Mouse (Mus musculus) right cerebral cortex, adult 2 months (tissue): ENCODE results near the gene Trip4.

Experiments used
- DNase-seq, 2 experiments: peaks; one replicate each; pipeline ENCODE4 v3.0.0; 2021 to 2022; ENCODE audit warnings: low spot score in 2 of 2

Gene Trip4

GRCm38 (mm10) chr9:65908394-65909300 is at the start of gene Trip4, which contains the start of gene Csnk1g1:
TSS of gene Trip4 (minus strand) at chr9:65908794.
TSS of gene Csnk1g1 (plus strand) at chr9:65908924.
- peak; percentile 95 to 96 for DNase-seq

- no peak for DNase-seq
These were observed 42.5 kb upstream of the Trip4 start for GRCm38 (mm10) chr9:65951082-65951587.

DNA sequence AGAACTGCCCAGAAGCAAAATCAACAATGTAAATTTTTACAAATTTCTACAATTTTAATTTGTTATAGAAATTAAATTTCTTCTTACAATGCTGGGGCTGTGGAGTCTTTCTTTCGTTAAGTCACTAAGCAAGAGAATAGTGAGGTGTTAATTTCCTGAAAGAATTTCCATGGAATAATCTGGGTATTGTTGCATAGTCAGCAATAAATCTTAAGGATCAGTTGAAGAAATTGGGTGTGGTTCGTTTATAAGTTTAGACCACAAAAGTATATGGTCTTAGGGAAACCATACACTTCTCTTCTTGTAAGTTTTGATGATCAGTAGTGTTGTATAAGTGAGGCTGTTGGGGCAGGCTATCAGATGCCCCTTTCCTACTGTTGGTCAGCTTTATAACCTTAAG is 29.0 kb upstream of the Trip4 start:
- no peak for DNase-seq

- no peak for DNase-seq
These were observed 21.2 kb upstream of the Trip4 start for GRCm38 (mm10) chr9:65929826-65930225.

DNA sequence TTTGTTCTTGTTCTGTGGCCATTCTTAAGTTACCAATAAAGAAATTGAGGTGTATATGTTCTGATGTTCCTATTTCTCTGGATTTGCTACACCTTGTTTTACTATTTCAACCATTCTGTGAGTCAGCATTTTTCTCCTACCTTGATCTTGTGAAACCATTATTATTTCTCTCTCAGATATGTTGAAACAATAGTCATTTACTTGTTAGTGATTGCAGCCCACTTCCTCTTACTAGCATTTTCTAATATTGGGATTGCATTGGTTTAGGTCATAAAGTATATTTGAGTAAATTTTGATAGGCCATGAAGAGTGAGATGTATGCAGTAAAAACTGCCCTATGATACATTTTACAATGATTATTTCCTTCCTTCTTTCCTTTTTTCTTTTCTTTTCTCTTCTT is 19.9 kb upstream of the Trip4 start:
- DNase-seq, result no peak

DNA sequence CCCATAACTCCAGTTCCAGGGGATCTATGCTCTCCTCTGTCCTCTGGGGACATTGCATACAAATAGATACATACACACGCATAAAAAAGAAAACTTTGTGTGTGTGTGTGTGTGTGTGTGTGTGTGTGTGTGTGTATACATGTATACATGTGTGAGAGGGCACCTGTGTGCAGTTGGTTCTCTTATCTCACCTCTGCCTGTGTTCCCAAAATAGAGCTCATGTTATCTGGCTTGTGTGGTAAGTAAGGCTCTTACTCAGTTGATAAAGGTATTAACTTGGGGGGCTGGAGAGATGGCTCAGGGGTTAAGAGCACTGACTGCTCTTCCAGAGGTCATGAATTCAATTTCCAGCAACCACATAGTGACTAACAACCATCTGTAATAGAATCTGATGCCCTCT is 8.4 kb upstream of the Trip4 start:
- no peak for DNase-seq

GRCm38 (mm10) chr9:65913976-65914375 is 5.4 kb upstream of the Trip4 start:
- peak; percentile 11 to 26 for DNase-seq

DNA sequence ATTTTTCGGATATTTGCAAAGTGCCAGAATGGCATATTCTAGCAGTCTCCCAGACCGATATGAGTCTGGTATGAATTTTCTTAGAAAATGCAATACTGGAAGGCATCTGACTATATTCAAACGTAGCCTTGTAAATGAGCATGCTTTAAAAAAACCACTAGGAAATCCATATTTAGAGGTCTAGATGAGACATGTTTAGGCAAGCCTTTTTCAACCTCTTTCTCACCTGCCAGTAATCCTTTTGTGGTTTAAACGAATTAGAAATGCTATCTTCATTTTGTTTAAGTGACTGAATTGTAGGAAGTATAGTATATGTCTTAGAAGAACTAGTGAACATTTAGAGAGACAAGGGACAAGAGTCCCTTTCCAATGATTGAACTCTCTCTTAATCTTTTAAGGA is 1.2 kb upstream of the Trip4 start:
- DNase-seq, result no peak

- peak; percentile 49 to 55 for DNase-seq
These were observed 757 bp upstream of the Trip4 start for GRCm38 (mm10) chr9:65909301-65909801.

GRCm38 (mm10) chr9:65903419-65903818 is 5.2 kb downstream of the Trip4 start:
- DNase-seq, result no peak

DNA sequence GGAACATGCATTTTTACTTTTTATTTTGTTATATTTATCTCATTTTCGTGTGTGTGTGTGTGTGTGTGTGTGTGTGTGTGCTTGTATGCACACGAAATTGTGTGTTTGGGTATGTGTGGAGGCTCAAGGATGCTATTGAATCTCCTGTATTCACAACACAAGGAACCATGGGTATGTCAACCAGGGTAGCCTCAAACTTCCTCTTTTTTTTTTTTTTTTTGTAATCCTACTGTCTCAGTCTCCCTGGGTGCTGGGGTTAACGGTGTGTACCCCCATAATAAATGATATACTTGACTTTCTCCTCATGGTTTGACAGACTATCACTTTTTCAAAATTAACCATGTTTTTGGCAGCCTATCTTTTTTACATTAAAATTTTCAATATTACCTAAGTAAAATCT is 5.7 kb downstream of the Trip4 start:
- no peak for DNase-seq

- DNase-seq, result no peak
These were observed 11.6 kb downstream of the Trip4 start for GRCm38 (mm10) chr9:65896977-65897376.

DNA sequence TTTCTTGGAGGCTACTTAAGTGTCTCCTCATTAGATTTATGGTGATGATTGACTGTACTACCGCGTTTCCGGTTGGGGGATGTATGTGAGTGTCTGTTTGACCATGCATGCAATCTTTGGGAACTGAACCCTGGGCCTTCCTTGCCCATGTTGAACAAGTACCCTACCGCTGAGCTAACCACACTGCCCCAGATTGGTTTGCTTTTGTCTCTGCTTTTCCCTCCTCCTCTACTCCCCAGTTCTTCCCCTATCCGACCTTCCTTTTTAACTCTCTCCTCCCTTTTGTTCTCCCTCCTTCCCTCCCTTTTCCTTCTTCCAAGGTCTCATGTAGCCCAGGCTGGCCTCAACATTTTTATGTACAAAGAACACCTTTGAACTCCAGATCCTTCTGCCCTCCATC is 17.5 kb downstream of the Trip4 start:
- DNase-seq, result no peak

GRCm38 (mm10) chr9:65890143-65890628 is 18.4 kb downstream of the Trip4 start, which contains the start of gene Pclaf:
TSS of gene Pclaf (plus strand) at chr9:65890237.
- DNase-seq, result peak; percentile 56 to 65

DNA sequence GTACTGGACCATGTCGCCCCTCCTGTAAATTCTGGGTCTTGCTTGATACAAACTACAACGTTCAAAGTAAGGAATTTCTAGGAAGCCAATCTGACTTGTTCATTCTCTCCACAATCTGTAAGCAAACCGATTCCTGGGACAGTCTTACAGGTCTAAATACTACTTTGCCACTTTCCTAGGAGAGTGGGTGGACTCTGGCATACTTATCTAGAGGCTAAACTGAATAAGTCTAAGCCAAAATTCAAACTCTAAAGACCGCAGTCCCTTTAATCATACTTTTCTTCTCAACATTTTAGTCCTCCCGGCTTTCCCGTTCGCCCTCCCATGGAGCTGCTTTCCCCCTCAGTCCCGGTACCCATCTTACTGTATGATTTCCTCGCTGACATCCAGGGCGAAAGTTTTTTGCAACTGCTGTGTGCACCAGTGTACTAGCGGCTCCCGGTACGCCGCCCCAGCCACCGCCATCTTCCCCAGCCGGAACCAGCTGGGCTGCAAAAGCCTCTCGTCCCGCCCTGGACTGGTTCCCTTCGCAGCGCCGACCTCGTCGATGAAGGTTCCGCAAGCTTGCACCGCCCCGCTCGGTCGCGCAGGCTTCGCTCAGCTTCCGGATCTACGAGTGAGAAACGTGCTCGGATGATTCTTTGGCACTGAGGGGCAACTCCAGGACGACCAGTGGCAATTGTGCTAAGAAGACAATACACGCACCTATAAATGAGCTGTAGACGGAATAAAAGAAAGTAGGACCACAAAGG is 23.9 kb downstream of the Trip4 start:
- peak; percentile 87 to 89 for DNase-seq

DNA sequence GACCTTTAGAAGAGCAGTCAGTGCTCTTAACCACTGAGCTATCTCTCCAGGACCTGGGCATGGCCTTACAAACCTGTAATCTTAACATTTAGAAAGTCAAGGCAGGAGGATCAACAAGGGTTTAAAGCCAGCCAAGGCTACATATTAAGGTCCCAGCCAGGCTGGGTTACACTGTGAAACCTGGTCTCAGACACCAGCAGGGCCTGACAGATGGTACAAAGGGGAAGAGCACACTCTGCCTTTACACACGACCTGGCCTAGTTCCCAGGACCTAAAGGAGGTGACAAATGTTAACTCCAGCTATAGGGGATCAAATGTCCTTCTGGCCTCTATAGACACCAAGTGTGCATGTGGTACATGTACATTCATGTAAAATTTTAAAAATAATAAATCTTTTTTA is 48.9 kb downstream of the Trip4 start:
- DNase-seq, result no peak

- DNase-seq, result no peak
These were observed 58.4 kb downstream of the Trip4 start for GRCm38 (mm10) chr9:65850203-65850602.

- no peak for DNase-seq
These were observed 60.4 kb downstream of the Trip4 start for GRCm38 (mm10) chr9:65848154-65848553.

- no peak for DNase-seq
These were observed 64.0 kb downstream of the Trip4 start for GRCm38 (mm10) chr9:65844421-65845165.

DNA sequence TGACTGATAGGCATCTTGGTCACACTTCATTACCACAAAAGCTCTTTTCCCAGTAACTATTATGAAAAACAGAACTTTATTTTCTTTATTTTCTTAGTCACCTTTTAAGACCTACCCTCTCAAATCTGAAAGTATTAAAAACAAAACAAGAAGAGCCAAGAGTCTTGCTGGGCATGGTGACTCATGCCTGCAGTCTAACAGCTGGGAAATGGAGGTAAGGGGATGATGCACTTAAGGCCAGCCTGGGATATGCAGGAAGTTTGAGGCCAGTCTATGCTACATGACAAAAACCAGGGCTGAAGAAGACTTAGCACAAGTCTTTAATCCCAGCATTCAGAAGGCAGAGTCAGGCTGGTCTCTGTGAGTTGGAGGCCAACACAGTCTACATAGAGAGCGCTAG is 68.8 kb downstream of the Trip4 start:
- no peak for DNase-seq

- DNase-seq, result no peak
These were observed 71.7 kb downstream of the Trip4 start for GRCm38 (mm10) chr9:65836916-65837315.
